Mouse (Mus musculus): ENCODE data around the gene Irf9.

Irf9 gene

DNA sequence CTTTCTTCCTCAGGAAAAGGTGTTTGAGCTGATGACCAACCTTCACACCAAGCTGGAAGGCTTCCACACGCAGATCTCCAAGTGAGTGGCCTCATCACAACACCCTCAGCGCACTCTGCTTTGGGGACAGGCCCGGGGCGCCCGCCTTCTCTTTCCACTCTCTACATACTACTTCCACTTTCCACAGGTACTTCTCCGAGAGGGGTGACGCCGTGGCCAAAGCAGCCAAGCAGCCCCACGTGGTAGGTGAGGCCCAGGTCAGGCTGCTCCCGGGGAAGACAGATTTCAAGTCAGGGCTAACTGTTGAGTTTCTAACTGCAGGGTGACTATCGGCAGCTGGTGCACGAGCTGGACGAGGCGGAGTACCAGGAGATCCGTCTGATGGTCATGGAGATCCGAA is 22.6 kb upstream of the Irf9 start:
- in situ Hi-C loops (cut with MboI, MseI), result no loop called here

DNA sequence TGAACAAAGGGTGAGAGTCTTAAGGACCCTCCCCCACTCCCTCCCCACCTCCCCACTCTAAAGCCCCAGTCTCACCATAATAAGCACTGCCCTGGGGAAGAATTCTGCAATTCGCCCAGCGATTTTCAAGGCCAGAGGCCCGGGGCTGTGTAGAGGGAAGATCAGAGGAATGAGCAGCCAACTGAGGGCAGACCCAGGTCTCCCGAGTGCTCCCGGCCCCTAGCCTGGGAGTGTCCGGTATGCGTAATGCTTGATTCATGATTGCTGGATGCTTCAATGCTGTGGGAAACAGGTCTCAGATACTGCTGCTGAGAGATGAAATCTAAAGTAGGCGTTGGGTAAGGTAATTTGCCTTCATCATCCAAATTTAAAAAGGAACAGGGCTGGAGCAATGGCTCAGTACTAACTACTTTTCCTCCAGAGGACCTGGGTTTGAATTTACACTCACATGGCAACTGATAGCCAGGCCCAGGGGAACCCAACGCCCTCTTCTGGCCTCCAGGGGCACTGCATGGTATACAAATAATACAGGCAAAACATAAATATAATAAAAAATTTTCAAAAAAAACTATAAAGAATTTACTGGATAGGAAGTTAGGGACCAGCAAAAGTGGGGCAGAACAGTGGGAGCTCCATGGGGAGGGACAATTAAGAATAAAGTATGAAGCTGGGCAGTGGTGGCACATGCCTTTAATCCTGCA is 21.2 kb upstream of the Irf9 start:
- in situ Hi-C loops (cut with MboI, MseI), result no loop called here

DNA sequence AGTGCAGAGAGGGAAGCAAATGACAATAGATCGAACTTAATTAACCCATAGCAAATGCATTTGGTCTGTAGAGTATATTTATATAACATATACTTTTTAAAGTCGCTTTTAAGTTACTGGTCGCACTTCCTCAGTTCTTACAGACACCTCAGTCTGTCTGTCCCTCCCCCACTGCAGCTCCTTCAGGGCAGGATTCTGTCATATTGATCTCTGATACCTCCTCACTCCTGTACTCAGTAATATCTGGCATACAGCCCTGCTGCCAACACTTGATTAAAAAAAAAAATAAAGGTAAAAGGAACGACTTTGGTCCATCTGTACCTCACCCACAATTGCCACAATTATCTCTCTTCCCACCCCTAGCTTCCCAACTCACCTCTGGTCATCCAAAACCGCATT is 19.1 kb upstream of the Irf9 start:
- in situ Hi-C loops (cut with MboI, MseI), result no loop called here

DNA sequence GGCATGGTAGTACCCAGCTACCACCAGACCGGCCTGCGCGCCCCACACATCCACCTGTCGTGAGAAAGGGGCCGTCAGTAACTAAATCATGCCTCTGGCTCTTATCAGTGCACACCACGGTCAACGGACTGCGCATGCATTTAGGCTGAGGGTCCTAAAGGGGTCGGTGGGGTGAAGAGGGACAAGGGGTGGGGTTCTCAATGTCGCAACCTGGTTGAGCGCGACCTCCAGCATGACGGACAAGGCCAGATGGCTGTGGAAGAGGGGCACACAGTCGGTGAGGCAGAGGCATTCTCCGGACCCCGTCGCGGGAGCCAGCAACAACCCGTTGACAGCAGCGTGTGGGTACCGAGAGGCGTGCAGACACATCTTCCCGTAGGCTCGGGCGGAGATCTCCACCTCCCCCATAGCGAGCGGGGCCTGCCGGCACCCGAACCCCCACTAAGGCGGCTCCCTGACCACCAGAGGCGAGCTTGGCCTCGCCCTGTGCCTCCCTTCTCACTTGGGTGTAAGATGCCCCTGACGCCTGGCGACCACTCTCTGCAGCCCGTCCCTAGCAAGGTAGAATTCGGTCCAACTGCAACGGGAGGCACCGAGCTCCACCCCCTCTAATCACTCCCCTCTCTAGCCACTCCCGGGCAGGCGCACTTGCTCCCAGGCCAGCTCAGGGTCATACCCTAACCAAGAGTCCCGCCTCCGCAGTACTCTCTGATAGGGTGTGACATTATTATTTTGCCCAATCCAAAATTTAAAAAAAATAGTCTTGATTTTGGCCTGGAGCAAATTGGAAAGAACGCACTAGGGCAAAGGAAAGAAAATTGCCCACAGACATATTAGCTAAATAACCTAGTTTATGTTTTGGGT is 18.4 kb upstream of the Irf9 start, which contains the start of gene Emc9:
Emc9 (minus strand) TSS at position 601 of the 864 bp plus-strand sequence.
- in situ Hi-C loops (cut with MboI, MseI), result no loop called here

DNA sequence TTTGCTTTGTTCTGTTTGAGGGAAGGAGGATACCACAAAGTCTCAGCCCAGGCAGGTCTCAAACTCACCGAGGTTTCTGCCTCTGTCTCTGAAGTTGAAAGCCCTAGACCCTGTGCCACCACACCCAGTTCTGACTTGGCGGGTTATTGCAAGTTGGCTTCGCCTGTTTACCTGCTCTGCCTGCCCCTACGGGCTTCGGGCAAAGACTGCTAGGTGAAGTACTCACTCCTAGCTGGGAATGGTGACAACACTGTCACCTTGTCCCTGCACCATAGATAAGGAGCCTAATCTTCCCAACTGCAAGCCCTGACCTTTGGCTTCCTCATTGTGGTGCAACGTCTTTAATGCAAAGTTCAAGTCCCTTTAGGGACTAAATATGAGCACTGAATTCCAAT is 17.8 kb upstream of the Irf9 start:
- in situ Hi-C loops (cut with MboI, MseI), result no loop called here

DNA sequence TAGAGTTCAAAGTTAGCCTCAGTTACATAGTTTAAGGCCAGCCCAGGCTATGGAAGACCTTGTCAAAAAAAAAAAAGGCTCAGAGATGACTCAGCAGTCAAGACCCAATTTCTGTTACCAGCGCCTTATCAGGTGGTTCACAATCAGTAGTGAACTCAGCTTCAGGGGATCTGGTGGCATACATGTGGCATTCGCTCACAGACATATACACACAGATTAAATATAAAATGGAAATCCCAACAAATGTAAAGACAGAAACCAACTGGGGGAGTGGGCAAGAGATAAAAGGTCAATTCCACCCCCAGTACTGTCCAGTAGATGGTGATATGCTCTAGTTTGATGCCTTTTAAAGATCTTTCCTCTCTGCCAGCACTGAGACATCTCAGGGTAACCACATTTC is 17.2 kb upstream of the Irf9 start:
- in situ Hi-C loops (cut with MboI, MseI), result no loop called here

DNA sequence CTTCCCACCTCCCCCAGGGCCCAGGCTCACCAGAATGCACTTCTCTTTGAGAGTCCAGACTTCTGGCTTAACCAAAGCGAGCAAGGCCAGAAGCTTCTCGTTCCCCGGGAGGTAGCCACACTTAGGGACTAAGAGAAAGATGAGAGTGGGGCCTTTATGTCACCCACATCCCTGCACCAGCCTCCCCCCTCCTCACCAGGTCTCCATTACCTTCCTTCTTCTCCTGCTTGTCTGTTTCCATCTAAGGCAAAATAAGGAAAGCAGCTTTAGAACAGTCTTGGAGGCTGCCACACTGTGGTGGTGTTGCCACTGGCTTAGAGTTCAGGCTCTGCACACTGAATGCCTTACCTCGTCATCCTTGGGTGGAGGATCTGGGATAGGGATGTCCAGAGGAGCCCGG is 14.1 kb upstream of the Irf9 start:
- in situ Hi-C loops (cut with MboI, MseI), result no loop called here

DNA sequence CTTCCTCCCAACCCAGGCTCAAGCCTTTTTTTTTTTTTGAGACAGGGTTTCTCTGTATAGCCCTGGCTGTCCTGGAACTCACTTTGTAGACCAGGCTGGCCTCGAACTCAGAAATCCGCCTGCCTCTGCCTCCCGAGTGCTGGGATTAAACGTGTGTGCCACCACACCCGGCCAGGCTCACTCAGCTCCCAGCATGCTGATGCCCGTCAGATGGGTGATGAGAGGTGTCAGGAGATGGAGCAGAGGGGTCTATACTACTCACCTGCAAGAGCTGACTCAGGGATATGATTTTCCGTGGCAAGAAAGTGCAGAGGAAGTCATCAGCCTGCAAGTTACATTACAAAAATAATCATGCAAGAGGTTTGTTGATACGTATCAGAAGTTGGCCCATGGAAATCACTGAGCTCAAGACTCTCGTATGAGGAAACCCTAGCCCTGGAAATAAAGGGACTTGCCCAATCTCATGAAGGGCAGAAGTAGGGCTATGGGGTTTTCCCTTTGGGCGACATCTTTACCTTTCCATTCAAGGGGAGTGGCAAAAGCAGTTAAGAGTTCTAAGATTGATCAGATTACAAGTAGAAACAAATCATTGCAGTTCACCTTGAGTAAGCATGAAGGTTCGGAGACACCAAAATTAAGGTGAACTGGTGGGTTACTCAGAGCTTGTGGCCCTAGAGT is 13.5 kb upstream of the Irf9 start:
- in situ Hi-C loops (cut with MboI, MseI), result no loop called here

DNA sequence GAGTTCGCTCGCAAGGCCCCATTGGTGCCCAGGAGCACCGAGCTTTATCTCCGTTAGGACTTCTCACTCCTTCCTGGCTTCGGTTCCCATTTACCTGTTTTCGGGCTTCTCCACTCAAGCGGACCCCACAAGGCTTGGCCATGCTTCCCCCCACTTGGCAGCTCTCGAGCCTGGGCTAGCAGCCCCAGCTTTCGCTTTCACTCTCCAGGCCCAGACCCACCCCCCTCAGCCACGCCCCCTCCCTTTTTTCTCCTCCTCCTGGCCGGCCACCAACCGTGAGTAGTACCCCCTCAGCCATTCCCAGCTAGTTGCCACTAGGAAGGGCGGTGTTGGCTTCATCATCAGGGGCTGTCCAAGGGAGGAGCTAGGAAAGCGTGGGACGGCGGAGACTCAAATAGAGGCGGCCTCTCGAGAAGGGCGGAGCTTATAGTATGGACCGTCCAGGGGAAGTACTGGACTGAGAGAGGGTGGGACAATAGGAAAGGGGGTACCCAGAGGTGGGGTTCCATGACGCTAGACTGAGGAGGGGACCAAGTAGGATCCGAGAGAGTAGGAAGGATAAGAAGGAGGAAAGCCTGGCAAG is 12.5 kb upstream of the Irf9 start, which contains the start of gene Psme2:
Psme2 (minus strand) TSS at position 366 of the 583 bp plus-strand sequence.
- in situ Hi-C loops (cut with MboI, MseI), result no loop called here

DNA sequence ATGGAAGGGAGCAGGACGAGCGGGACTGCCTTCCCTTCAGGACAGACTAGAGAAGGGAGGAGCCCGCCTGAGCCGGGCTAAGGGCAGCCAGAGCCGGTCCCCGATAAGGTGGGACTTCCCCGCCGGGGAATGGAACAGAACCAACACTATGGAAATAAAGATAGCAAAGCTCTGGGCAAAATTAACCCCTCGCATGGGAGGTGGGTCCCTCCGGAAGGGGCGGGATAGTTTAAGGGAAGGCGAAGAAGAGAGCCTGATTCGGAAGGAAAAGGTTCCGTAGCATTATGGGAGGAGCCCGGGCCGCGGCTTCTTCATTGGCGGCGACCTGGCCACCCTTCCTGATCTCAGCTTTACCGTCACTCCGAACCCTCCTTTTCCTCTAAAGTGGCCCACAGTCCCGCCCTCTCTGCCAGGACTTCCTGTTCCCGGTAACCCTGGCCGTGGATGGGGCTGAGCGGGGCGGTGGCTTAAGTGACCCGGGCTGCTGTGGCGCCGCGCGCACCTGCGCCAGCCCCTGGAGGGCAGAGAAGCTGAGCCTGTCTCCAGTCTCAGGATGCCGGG is 12.0 kb upstream of the Irf9 start, which contains the start of gene Rnf31:
Rnf31 (plus strand) TSS at position 378 of the 561 bp plus-strand sequence.
- in situ Hi-C loops (cut with MboI, MseI), result no loop called here

DNA sequence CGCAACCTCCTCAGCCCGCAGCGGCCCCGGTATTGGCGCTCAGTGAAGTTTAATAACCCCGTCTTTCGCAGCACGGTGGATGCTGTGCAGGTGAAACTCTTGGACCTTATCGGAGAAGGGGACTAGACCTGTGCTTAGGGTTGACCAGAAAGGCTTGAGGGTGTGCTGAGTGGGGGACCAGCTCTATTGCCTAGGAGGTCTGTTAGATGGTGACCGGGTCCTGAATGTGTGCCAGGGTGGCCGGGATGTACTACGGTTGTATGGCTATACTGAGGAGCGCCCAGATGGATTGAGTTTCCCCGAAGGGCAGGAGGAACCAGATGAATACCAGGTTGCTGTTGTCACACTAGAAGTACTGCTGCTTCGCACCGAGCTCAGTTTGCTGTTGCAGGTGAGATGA is 11.1 kb upstream of the Irf9 start:
- in situ Hi-C loops (cut with MboI, MseI), result no loop called here

DNA sequence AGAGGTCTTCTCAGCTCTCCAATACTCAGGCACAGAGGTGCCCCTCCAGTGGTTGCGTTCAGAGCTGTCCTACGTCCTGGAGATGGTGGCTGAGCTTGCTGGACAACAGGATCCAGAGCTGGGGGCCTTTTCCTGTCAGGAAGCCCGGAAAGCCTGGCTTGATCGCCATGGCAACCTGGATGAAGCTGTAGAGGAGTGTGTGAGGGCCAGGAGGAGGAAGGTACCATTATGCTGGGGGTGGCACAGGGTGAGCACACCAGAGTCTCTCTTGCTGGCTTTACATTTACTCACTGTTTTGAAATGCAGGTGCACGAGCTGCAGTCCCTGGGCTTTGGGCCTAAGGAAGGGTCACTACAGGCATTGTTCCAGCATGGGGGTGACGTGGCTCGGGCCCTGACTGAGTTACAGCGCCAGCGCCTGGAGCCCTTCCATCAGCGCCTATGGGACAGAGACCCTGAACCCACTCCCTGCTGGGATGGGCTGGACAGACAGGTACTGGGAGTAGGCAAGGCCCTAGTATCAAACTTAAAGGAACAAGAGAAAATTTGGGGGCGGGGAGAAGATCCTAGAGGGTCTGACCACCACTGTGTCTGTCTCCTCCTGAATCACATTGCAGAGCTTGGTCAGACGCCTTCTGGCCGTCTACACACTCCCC is 7.2 kb upstream of the Irf9 start:
- in situ Hi-C loops (cut with MboI, MseI), result no loop called here

DNA sequence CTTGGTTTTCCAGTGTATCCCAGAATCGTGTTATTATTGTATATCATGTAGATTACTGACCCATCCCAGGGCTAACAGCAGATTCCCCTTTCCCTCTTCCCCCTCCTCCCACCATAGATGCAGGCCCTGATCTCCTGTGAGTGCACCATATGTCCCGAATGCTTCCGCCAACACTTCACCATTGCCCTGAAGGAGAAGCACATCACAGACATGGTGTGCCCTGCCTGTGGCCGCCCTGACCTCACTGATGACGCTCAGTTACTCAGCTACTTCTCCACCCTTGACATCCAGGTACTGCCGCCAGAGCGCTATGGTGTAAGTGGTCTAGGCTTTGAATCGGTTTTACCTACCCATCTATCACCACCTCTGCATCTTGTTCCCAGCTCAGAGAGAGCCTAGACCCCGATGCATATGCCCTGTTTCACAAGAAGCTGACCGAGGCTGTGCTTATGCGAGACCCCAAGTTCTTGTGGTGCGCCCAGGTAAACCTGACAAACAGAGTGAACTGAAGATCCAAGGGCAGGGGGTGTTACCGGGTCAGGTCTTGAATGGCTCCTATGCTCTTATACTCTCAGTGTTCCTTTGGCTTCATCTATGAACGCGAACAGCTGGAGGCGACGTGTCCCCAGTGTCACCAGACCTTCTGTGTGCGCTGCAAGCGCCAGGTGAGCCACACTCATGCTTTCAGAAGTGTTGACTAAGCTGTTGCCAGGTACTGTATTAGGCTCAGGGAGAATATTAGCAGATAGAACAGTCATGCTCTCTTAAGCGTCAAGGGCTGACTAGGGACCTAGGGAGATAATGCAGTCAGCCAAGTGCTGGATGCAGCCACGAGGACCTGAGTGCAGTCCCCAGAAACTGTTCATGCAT is 4.6 kb upstream of the Irf9 start:
- in situ Hi-C loops (cut with MboI, MseI), result no loop called here

DNA sequence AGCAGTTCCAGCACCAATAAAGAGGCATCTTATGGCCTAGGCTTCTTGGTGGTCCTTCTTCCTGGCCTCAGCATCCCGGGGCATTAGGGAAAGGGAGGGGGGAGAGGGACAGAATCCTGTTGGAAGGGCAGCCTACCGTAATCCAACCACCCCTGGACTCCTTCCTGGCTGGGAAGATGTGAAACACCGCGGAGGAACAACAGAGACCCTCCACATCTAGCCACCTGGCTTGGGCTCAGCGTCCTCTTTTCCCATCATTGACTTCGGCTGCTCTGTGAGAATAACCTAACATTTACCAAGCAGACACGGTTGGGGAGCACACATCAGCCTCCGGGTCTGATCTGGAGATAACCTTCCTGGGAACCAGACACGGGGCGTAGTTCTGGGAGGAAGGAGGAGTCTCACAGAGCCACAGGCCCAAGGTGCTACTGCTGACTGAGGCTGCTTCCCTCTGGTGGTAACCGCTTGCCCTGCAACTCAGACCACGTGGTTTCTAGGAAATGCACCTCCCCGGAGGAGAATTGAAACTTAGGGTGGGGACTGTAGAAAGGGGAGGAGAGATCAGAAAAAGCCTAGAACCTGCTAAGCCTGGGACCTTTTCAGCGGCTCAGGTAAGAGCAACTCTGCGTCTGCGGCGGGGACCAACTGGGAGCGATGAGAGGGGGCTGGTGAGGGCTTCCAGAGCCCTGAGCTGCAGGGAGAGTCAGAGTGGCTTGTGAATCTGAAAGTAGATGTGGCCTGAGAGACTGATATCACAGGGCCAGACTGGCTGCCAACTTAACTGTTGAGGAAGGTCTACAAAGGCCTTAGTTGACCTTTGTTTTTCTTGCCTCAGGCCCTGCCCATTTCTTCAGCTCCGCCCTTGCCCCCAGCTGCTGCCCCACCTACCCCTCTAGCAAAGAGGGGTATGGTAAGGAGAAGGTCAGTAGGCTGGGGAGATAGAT is 534 bp downstream of the Irf9 start:
- in situ Hi-C loops (cut with MboI, MseI), result no loop called here

DNA sequence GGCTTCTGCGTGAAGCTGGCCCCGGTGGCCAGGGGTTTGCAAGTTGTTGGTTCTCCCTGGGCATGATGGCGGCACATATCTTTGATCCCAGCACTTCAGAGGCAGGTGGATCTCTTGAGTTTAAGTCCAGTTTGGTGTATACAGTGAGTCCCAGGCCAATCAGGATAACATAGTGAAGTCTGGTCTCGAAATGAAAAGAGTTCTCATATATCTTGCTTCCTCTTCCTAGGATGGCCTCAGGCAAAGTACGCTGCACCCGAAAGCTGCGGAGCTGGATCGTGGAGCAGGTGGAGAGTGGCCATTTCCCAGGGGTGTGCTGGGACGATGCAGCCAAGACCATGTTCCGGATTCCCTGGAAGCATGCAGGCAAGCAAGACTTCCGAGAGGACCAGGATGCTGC is 1.5 kb downstream of the Irf9 start:
- in situ Hi-C loops (cut with MboI, MseI), result no loop called here

DNA sequence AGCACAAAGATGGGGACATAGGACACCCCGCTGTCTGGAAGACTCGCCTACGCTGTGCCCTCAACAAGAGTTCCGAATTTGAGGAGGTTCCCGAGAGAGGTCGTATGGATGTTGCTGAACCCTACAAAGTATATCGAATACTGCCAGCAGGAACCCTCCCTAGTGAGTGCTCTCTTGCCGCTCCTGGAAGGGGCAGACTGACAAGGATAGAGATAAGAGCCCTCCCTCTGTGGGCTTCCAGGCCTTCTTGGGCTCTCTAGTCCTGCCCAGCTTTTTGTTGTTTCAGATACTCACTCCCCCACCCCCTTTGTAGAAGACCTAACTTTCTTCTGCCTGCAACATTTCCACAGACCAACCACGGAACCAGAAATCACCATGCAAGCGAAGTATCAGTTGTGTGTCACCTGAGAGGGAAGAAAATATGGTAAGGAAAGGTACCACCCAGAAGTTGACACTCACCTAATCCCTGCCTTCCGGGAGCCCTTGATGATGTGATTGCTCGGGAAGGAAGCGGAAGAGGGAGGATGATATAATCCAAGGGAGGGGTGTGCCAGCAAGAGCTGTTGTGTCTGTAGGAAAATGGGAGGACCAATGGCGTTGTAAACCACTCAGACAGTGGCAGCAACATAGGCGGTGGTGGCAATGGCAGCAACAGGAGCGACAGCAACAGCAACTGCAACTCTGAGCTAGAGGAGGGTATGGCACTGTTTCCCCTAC is 2.5 kb downstream of the Irf9 start:
- in situ Hi-C loops (cut with MboI, MseI), result no loop called here

DNA sequence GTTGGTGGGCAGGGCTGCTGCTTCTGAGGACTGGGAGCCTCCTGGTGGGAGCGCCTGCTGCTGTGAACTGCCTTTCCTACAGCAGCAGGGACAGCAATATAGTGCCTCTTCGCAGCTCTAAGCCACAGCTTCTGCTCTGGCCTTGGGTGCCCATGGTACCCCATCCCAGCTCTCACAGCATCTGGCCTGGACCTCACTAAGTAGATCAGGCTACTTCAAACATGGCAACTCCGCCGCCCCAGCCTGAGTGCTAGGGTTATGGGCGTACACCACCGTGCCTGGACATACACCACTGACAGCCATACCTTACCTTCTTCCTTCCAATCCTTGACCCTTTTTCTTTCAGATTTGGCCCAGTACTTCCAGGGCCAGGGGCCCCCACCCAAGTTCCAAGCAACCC is 5.0 kb downstream of the Irf9 start:
- in situ Hi-C loops (cut with MboI, MseI), result no loop called here

DNA sequence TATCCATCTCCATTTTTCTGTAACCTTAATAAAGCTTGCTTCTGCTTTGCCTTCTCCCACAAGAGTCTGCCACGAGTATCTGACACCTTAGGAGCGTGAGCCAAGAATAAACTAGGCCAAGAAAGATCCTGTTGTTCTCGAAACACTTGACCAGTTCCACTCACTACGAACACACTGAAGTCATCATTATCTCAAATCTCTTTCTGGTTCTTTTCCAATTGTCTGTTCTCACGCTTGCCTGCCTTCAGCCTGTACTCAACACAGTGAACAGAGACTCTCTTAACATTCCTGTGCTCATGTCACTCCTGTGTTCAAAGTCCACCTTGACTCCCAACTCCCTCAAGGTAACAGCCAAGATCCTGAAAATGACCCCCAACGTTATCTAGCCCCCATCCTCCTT is 10.0 kb downstream of the Irf9 start:
- in situ Hi-C loops (cut with MboI, MseI), result no loop called here
